Mouse (Mus musculus): Measurements from ENCODE around the gene Dip2c. TPM values are rescaled to one million over a fixed set of nuclear protein-coding genes. Genes with fewer than 3 reads are reported as not detected.

Gene Dip2c
- polyA plus RNA-seq, 1 experiment from 2014 or later = 0.46 TPM

DNA sequence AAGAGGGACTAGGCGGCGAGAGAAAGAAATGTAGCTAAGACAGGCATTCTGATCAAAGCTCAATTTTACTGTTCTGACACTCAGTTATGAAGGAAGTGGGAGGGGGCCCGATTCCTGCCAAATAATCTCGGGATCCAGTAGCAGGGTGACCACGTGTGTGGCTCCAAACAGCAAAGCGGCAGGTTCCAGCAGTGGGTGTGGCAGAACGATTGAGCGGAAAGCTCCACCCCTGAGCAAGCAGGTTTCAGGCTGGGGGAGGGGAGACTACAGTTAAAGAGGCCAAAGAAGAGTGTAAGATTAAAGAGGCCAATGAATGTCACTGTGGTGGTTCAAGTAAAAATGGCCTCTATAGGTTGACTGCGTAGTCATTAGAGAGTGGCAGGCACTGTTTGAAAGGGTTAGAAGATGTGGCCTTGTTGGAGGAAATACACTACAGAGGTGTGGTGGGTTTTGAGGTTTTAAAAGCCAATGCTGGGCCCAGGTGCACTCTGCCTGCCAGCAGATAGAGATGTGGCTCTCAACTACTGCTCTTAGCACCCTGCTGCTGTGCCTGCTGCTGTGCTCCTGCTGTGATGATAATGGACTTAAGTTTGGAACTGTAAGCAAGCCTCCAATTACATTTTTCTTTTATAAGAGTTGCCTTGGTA is 271.5 kb downstream of the Dip2c start:
- H3K36me3 ChIP-seq (replicated peaks) = no peaks in the 10 kb centered on the region
- no peaks in the 10 kb centered on the region for H3K27me3 ChIP-seq
- H3K9me3 ChIP-seq (replicated peaks) = no peaks in the 10 kb centered on the region
- ATAC-seq (ENCODE audit: insufficient read depth) = no peak
- no peak overlapping the region for H3K4me2 ChIP-seq
- 19% methylated on average over 9 of the region's 9 CpGs for WGBS (ENCODE audit: insufficient replicate concordance)
- H3K9ac ChIP-seq = no peak overlapping the region
- 0 out of 2 replicates have a peak, but pooled peaks cover 5% of the 10 kb centered on the region for H3K4me1 ChIP-seq (replicated peaks)
- H3K27ac ChIP-seq (replicated peaks) = no peak overlapping the region
- no peak overlapping the region for H3K4me3 ChIP-seq (replicated peaks)

GRCm38 (mm10) chr13:9562099-9562498 is 285.8 kb downstream of the Dip2c start:
- Histone ChIP-seq H3K27me3 (no peaks in the 10 kb centered on the region), H3K4me3 (replicated peaks) (no peak overlapping the region), H3K9me3 (replicated peaks) (no peaks in the 10 kb centered on the region), H3K36me3 (replicated peaks) (no peaks in the 10 kb centered on the region), H3K27ac (replicated peaks) (no peak overlapping the region), H3K4me2 (no peak overlapping the region), H3K4me1 (replicated peaks) (no peaks in the 10 kb centered on the region), H3K9ac (no peak overlapping the region)
- no peak for ATAC-seq (ENCODE audit: insufficient read depth)
- WGBS (ENCODE audit: insufficient replicate concordance) = 61% methylated on average over 1 of the region's 1 CpGs

GRCm38 (mm10) chr13:9562921-9563320 is 286.6 kb downstream of the Dip2c start:
- no peak for ATAC-seq (ENCODE audit: insufficient read depth)
- WGBS (ENCODE audit: insufficient replicate concordance) = 12% methylated on average over 2 of the region's 2 CpGs

GRCm38 (mm10) chr13:9568852-9569251 is 292.5 kb downstream of the Dip2c start:
- no peak overlapping the region for H3K4me3 ChIP-seq (replicated peaks)
- ATAC-seq (ENCODE audit: insufficient read depth) = no peak
- H3K9ac ChIP-seq = no peak overlapping the region
- no peaks in the 10 kb centered on the region for H3K9me3 ChIP-seq (replicated peaks)
- 70% methylated on average over 5 of the region's 5 CpGs for WGBS (ENCODE audit: insufficient replicate concordance)
- H3K27me3 ChIP-seq = no peaks in the 10 kb centered on the region
- no peaks in the 10 kb centered on the region for H3K4me1 ChIP-seq (replicated peaks)
- no peak overlapping the region for H3K4me2 ChIP-seq
- no peak overlapping the region for H3K27ac ChIP-seq (replicated peaks)
- H3K36me3 ChIP-seq (replicated peaks) = no peaks in the 10 kb centered on the region

More at GRCm38 (mm10) chr13:9562921-9563320, 286.6 kb downstream of the Dip2c start:
- Histone ChIP-seq H3K9ac (no peak overlapping the region), H3K9me3 (replicated peaks) (no peaks in the 10 kb centered on the region), H3K4me1 (replicated peaks) (no peaks in the 10 kb centered on the region), H3K4me3 (replicated peaks) (no peak overlapping the region), H3K27ac (replicated peaks) (no peak overlapping the region), H3K27me3 (no peaks in the 10 kb centered on the region), H3K36me3 (replicated peaks) (no peaks in the 10 kb centered on the region), H3K4me2 (no peak overlapping the region)

DNA sequence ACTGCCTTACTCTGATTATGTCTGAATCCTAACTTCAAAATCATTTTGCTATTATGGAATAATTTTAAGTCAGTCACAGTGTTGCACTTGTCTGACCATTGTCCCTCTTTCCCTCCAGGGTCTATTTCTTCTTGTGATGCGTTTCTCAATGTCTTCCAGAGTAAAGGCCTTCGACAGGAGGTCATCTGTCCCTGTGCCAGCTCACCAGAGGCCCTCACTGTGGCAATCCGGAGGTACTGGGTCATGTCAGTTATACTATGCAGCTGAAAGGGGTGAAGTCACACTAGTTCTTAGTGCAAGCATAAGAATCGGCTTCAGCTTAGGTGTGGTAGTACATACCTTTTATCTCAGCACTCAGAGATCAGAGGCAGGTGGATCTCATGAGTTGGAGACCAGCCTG is 300.4 kb downstream of the Dip2c start:
- Histone ChIP-seq H3K9me3 (replicated peaks) (no peaks in the 10 kb centered on the region), H3K4me1 (replicated peaks) (no peaks in the 10 kb centered on the region), H3K4me2 (no peak overlapping the region), H3K36me3 (replicated peaks) (no peaks in the 10 kb centered on the region), H3K27ac (replicated peaks) (no peak overlapping the region), H3K27me3 (no peaks in the 10 kb centered on the region), H3K9ac (no peak overlapping the region), H3K4me3 (replicated peaks) (no peak overlapping the region)
- ATAC-seq (ENCODE audit: insufficient read depth) = no peak
- 64% methylated on average over 4 of the region's 4 CpGs for WGBS (ENCODE audit: insufficient replicate concordance)

DNA sequence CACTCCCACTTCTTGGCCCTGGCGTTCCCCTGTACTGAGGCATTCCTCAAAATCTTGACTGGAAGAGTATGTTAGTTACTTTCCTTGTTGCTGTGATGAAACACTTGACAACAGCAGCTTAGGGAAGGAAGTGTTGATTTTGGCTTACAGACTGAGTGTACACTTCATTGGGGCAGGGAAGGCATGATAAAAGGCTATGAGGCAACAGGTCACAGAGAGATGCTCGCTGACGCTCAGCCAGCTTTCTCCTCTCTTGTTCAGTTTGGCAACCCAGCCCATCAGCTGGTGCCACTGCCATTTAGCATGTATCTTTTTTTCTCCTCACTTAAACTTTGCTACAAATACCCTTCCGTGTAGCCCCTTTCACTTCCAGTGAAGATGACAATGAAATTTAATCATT is 302.1 kb downstream of the Dip2c start:
- WGBS (ENCODE audit: insufficient replicate concordance) = 64% methylated on average over 4 of the region's 4 CpGs
- Histone ChIP-seq H3K36me3 (replicated peaks) (no peaks in the 10 kb centered on the region), H3K4me1 (replicated peaks) (no peaks in the 10 kb centered on the region), H3K4me2 (no peak overlapping the region), H3K4me3 (replicated peaks) (no peak overlapping the region), H3K27me3 (no peaks in the 10 kb centered on the region), H3K9ac (no peak overlapping the region), H3K27ac (replicated peaks) (no peak overlapping the region), H3K9me3 (replicated peaks) (no peaks in the 10 kb centered on the region)
- no peak for ATAC-seq (ENCODE audit: insufficient read depth)

DNA sequence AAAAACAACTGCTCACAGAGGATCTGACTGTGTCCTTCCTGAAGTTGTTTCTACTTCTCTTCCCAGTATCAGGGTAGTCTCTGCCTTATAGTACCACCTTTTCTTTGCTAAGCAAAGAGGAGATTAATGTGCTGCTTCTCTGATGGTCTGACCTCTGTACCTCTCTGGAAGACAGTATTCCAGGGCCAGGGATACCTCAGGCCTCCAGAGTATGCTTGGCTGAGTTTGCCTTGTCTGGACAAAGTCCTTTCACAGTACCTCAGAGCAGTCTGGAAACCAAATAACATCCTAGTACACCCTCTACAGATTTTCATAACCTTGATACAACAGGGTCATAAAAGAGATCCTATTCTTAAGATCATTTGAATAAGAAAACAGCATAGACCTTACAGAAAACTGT is 305.5 kb downstream of the Dip2c start:
- Histone ChIP-seq H3K4me1 (replicated peaks) (no peaks in the 10 kb centered on the region), H3K4me3 (replicated peaks) (no peak overlapping the region), H3K4me2 (no peak overlapping the region), H3K27ac (replicated peaks) (no peak overlapping the region), H3K27me3 (no peaks in the 10 kb centered on the region), H3K9ac (no peak overlapping the region), H3K9me3 (replicated peaks) (no peaks in the 10 kb centered on the region), H3K36me3 (replicated peaks) (no peaks in the 10 kb centered on the region)
- no peak for ATAC-seq (ENCODE audit: insufficient read depth)

- H3K4me3 ChIP-seq (replicated peaks) = no peak overlapping the region
- H3K27me3 ChIP-seq = no peaks in the 10 kb centered on the region
- H3K9ac ChIP-seq = no peak overlapping the region
- no peaks in the 10 kb centered on the region for H3K4me1 ChIP-seq (replicated peaks)
- no peak for ATAC-seq (ENCODE audit: insufficient read depth)
- H3K36me3 ChIP-seq (replicated peaks) = no peaks in the 10 kb centered on the region
- H3K9me3 ChIP-seq (replicated peaks) = no peaks in the 10 kb centered on the region
- H3K4me2 ChIP-seq = no peak overlapping the region
- no peak overlapping the region for H3K27ac ChIP-seq (replicated peaks)
These were observed 307.3 kb downstream of the Dip2c start for GRCm38 (mm10) chr13:9583579-9583978.

DNA sequence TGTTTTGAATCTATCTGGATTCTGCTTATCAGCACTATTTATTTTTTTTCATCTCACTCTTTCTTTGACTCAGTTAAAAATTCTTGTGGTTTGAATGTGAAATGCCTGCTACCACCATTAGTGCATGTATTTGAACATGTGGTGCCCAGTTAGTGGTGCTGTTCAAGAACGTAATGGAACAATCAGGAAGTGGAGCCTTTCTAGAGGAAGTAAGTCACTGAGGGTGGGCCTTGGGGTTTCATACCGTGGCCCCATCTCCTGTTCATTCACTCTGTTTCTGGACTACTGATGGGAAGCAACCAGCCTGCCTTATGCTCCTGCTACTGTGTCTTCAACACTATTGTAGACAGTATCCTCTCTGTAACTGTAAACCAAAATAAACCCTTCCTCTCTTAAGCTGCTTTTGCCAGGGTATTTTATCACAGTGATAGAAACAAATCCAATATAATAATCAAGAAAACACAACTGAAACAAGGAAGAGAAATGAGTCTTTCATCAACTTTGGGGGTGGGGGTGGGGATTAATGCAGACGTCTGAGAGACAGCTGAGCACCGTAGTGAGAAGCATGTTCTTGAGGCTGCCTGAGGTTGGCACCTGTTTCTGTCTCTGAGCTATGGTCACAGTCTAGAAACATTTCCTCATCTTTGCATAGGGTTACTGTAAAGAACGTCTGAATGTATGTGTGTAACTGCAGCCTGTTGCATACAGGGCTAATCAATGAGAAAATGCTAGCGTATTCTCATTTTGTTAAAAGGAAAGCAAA is 323.2 kb downstream of the Dip2c start:
- ATAC-seq (ENCODE audit: insufficient read depth) = no peak
- H3K4me3 ChIP-seq (replicated peaks) = no peak overlapping the region
- H3K27ac ChIP-seq (replicated peaks) = no peak overlapping the region
- H3K9ac ChIP-seq = no peak overlapping the region
- WGBS (ENCODE audit: insufficient replicate concordance) = 48% methylated on average over 6 of the region's 6 CpGs
- no peaks in the 10 kb centered on the region for H3K36me3 ChIP-seq (replicated peaks)
- H3K4me2 ChIP-seq = no peak overlapping the region
- H3K27me3 ChIP-seq = no peaks in the 10 kb centered on the region
- H3K9me3 ChIP-seq (replicated peaks) = no peaks in the 10 kb centered on the region
- H3K4me1 ChIP-seq (replicated peaks) = no peaks in the 10 kb centered on the region

DNA sequence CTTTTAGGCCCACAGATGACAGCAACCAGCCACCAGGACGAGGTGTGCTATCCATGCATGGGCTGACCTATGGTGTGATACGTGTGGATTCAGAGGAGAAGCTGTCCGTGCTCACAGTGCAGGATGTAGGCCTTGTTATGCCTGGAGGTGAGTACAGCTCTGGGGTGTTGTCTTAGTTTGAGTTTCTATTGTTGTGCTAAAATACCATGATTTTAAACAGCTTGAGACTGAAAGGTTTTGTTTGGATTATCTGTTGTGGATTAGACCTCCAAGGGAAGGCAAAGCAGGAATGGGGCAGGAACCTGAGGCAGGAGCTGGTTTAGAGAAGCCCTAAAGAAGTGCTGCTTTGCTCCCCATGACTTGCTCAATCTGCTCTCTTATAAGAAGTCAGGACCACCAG is 325.0 kb downstream of the Dip2c start:
- Histone ChIP-seq H3K4me3 (replicated peaks) (no peak overlapping the region), H3K9ac (no peak overlapping the region), H3K4me1 (replicated peaks) (no peaks in the 10 kb centered on the region), H3K27me3 (no peaks in the 10 kb centered on the region), H3K9me3 (replicated peaks) (no peaks in the 10 kb centered on the region), H3K36me3 (replicated peaks) (no peaks in the 10 kb centered on the region), H3K27ac (replicated peaks) (no peak overlapping the region), H3K4me2 (no peak overlapping the region)
- 60% methylated on average over 3 of the region's 3 CpGs for WGBS (ENCODE audit: insufficient replicate concordance)
- ATAC-seq (ENCODE audit: insufficient read depth) = no peak

- H3K36me3 ChIP-seq (replicated peaks) = no peaks in the 10 kb centered on the region
- H3K4me3 ChIP-seq (replicated peaks) = no peak overlapping the region
- no peak for ATAC-seq (ENCODE audit: insufficient read depth)
- no peaks in the 10 kb centered on the region for H3K4me1 ChIP-seq (replicated peaks)
- H3K9me3 ChIP-seq (replicated peaks) = no peaks in the 10 kb centered on the region
- H3K4me2 ChIP-seq = no peak overlapping the region
- no peaks in the 10 kb centered on the region for H3K27me3 ChIP-seq
- no peak overlapping the region for H3K27ac ChIP-seq (replicated peaks)
- no peak overlapping the region for H3K9ac ChIP-seq
- WGBS (ENCODE audit: insufficient replicate concordance) = 41% methylated on average over 1 of the region's 1 CpGs
These were observed 334.9 kb downstream of the Dip2c start for GRCm38 (mm10) chr13:9611229-9611628.

DNA sequence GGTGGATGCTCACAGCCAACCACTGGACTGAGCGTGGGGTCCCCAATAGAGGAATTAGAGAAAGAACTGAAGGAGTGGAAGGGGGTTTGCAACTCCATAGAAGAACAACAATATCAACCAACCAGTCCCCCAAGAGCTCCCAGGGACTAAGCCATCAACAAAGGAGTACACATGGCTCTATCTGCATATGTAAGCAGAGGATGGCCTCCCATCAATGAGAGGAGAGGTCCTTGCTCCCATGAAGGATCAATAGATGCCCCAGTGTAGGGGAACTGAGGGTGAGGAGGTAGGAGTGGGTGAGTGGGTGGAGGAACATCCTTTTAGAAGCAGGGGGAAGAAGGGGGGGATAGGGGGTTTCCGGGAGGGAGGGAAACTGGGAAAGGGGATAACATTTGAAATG is 356.4 kb downstream of the Dip2c start:
- no peak overlapping the region for H3K27ac ChIP-seq (replicated peaks)
- 70% methylated on average over 2 of the region's 2 CpGs for WGBS (ENCODE audit: insufficient replicate concordance)

More for the DNA sequence above, 356.4 kb downstream of the Dip2c start:
- no peaks in the 10 kb centered on the region for H3K4me1 ChIP-seq (replicated peaks)
- no peak for ATAC-seq (ENCODE audit: insufficient read depth)
- H3K27me3 ChIP-seq = no peaks in the 10 kb centered on the region
- no peak overlapping the region for H3K4me3 ChIP-seq (replicated peaks)
- H3K4me2 ChIP-seq = no peak overlapping the region
- no peak overlapping the region for H3K9ac ChIP-seq
- no peaks in the 10 kb centered on the region for H3K36me3 ChIP-seq (replicated peaks)
- no peaks in the 10 kb centered on the region for H3K9me3 ChIP-seq (replicated peaks)
